Mouse (Mus musculus) myocyte (in vitro differentiated cells): ENCODE results near the gene Mitf.

ENCODE experiments used
- CEBPB ChIP-seq: IDR thresholded peaks from 2 replicates; pipeline ENCODE4 v1.6.1; 2011; ENCODE audit warnings: mild to moderate bottlenecking, moderate library complexity; ENCODE audit not compliant: poor library complexity, insufficient read depth, severe bottlenecking
- E2F4 ChIP-seq: IDR thresholded peaks from one replicate; pipeline ENCODE4 v1.6.1; 2011; ENCODE audit warnings: mild to moderate bottlenecking, control low read depth, moderate library complexity; ENCODE audit not compliant: insufficient read depth
- MAX ChIP-seq: IDR thresholded peaks from one replicate; pipeline ENCODE4 v1.6.1; 2011; ENCODE audit warnings: low read depth, mild to moderate bottlenecking, control low read depth
- MYOD1 ChIP-seq, 3 experiments: IDR thresholded peaks; one replicate each; pipeline ENCODE4 v1.6.1; 2011; ENCODE audit warnings: control low read depth in 2 of 3, low read depth in 2 of 3, mild to moderate bottlenecking in 2 of 3, moderate library complexity in 1 of 3; ENCODE audit not compliant: insufficient read length in 2 of 3, control insufficient read depth in 1 of 3
- MYOG ChIP-seq, 3 experiments: IDR thresholded peaks; one replicate each; pipeline ENCODE4 v1.6.1; 2011; ENCODE audit warnings: control low read depth in 2 of 3, low read depth in 2 of 3, mild to moderate bottlenecking in 2 of 3; ENCODE audit not compliant: insufficient read length in 2 of 3, control insufficient read depth in 1 of 3, insufficient read depth in 1 of 3
- POLR2A ChIP-seq: IDR thresholded peaks from one replicate; pipeline ENCODE4 v1.6.1; 2011; ENCODE audit warnings: low read depth, mild to moderate bottlenecking, control low read depth, moderate library complexity; ENCODE audit not compliant: insufficient read length
- POLR2AphosphoS2 ChIP-seq: IDR thresholded peaks from one replicate; pipeline ENCODE4 v1.6.1; 2011; ENCODE audit warnings: low read depth, control low read depth; ENCODE audit not compliant: insufficient read length
- TCF12 ChIP-seq: IDR thresholded peaks from one replicate; pipeline ENCODE4 v1.6.1; 2011; ENCODE audit warnings: mild to moderate bottlenecking, control low read depth; ENCODE audit not compliant: poor library complexity, insufficient read depth, severe bottlenecking
- USF1 ChIP-seq: IDR thresholded peaks from one replicate; pipeline ENCODE4 v1.6.1; 2011; ENCODE audit warnings: low read depth, mild to moderate bottlenecking, control low read depth, moderate library complexity

GRCm38 (mm10) chr6:97856502-97856901 is 49.6 kb downstream of the Mitf start:
- no peak for TF ChIP-seq USF1
- no peak for TF ChIP-seq POLR2A
- TF ChIP-seq E2F4, result no peak
- no peak for TF ChIP-seq POLR2AphosphoS2
- TF ChIP-seq TCF12, result no peak
- TF ChIP-seq MAX, result no peak
- no peak for TF ChIP-seq MYOG (IDR thresholded peaks at IDR 0.05; ENCODE audit: control insufficient read depth in 1 of 3, insufficient read depth in 1 of 3, insufficient read length in 2 of 3, low read depth in 2 of 3)
- TF ChIP-seq MYOD1 (IDR thresholded peaks at IDR 0.05; ENCODE audit: control insufficient read depth in 1 of 3, insufficient read length in 2 of 3, low read depth in 2 of 3), result no peak
- TF ChIP-seq CEBPB, result no peak
